Mouse (Mus musculus) embryonic facial prominence, embryonic 10.5 days (tissue): ENCODE results near the gene Sst. TPM values are rescaled to one million over a fixed set of nuclear protein-coding genes. Genes with fewer than 3 reads are reported as not detected.

ENCODE experiments used
- DNase-seq: peaks from one replicate; pipeline ENCODE4 v3.0.0-alpha.2; 2017; ENCODE audit warnings: low spot score
- H3K27ac ChIP-seq: fragments of 300-500 bp; sonication (generic); replicated peaks from 2 replicates; pipeline ENCODE4 v1.5.1; 2016; ENCODE audit warnings: mild to moderate bottlenecking
- H3K27me3 ChIP-seq: fragments of 300-500 bp; sonication (generic); replicated peaks from 2 replicates; pipeline ENCODE4 v1.6.1; 2016; ENCODE audit warnings: low read depth, mild to moderate bottlenecking; ENCODE audit not compliant: poor library complexity, severe bottlenecking
- H3K36me3 ChIP-seq: fragments of 300-500 bp; sonication (generic); replicated peaks from 2 replicates; pipeline ENCODE4 v1.6.1; 2016; ENCODE audit warnings: mild to moderate bottlenecking, moderate library complexity
- H3K4me1 ChIP-seq: fragments of 300-500 bp; sonication (generic); 2 replicates; pipeline ENCODE4 v1.6.1; 2016
- H3K4me3 ChIP-seq: fragments of 300-500 bp; sonication (generic); 2 replicates; pipeline ENCODE4 v1.5.1; 2016; ENCODE audit warnings: mild to moderate bottlenecking, moderate library complexity
- H3K9me3 ChIP-seq: fragments of 300-500 bp; sonication (generic); 2 replicates; pipeline ENCODE4 v1.6.1; 2016; ENCODE audit warnings: mild to moderate bottlenecking
- WGBS: fragments of 180-500 bp; shearing (Covaris S2); methylation state at CpG from one replicate; pipeline ENCODE4 v1.1.7; 2016; 5-methylcytosine and 5-hydroxymethylcytosine counted together
- polyA plus RNA-seq: library from polyadenylated mRNA; unstranded; fragments of >200 nt; fragmentation: Nextera tagmentation; extraction: Ambion mirVana; gene quantifications from 2 replicates; pipeline ENCODE4 v1.2.1, GENCODE M21; 2016

Sst gene
- polyA plus RNA-seq, 1 experiment from 2014 or later: 90.2 TPM

- Histone ChIP-seq H3K9me3 (no peaks in the 10 kb centered on the region), H3K27ac (no peak overlapping the region), H3K4me3 (no peak overlapping the region), H3K36me3 (no peaks in the 10 kb centered on the region), H3K4me1 (peaks cover 9% of the 10 kb centered on the region), H3K27me3 (no peaks in the 10 kb centered on the region)
- DNase-seq: no peak
These were observed 41.0 kb downstream of the Sst start for GRCm38 (mm10) chr16:23849720-23850119.

GRCm38 (mm10) chr16:23849176-23849575 is 41.6 kb downstream of the Sst start:
- H3K4me1 ChIP-seq: peaks cover 9% of the 10 kb centered on the region
- DNase-seq: no peak
- H3K27ac ChIP-seq: no peak overlapping the region
- H3K27me3 ChIP-seq: no peaks in the 10 kb centered on the region
- H3K36me3 ChIP-seq: no peaks in the 10 kb centered on the region
- no peaks in the 10 kb centered on the region for H3K9me3 ChIP-seq
- H3K4me3 ChIP-seq: no peak overlapping the region

GRCm38 (mm10) chr16:23844622-23845021 is 46.1 kb downstream of the Sst start:
- Histone ChIP-seq H3K9me3 (no peaks in the 10 kb centered on the region), H3K4me1 (no peaks in the 10 kb centered on the region), H3K27ac (no peak overlapping the region), H3K27me3 (no peaks in the 10 kb centered on the region; the same call in 1 of the 2 replicates), H3K4me3 (no peak overlapping the region), H3K36me3 (no peaks in the 10 kb centered on the region)
- 87% methylated on average over 7 of the region's 7 CpGs for WGBS
- no peak for DNase-seq

- no peak for DNase-seq
- Histone ChIP-seq H3K4me1 (peaks cover 10% of the 10 kb centered on the region; the same call in 1 of the 2 replicates), H3K27me3 (no peaks in the 10 kb centered on the region; the same call in 1 of the 2 replicates), H3K4me3 (no peak overlapping the region), H3K27ac (no peak overlapping the region), H3K36me3 (no peaks in the 10 kb centered on the region), H3K9me3 (no peaks in the 10 kb centered on the region)
- WGBS: 47% methylated on average over 3 of the region's 3 CpGs
These were observed 48.1 kb downstream of the Sst start for GRCm38 (mm10) chr16:23842609-23843008.

Other genes with a start within 250 kb of the Sst start
- 0.10 TPM in 1 of 2 replicates, not detected in the other for gene Rtp2, start 41.4 kb upstream of the Sst start, polyA plus RNA-seq
- not detected in 2 replicates for gene Gm37419, start 97.5 kb upstream of the Sst start, polyA plus RNA-seq
- gene Bcl6, start 97.9 kb upstream of the Sst start, polyA plus RNA-seq: 0.16 and 0.25 TPM in 2 replicates